Mouse (Mus musculus): Measurements from ENCODE around the gene Lig4. TPM values are rescaled to one million over a fixed set of nuclear protein-coding genes. Genes with fewer than 3 reads are reported as not detected.

The Lig4 gene
- polyA plus RNA-seq, 1 experiment, result 2.8 TPM

GRCm38 (mm10) chr8:9978475-9979230 is 1.2 kb upstream of the Lig4 start:
- TF ChIP-seq CTCF (IDR thresholded peaks at IDR 0.05; ENCODE audit: low read depth, low read length) (no peak), POLR2A (IDR thresholded peaks at IDR 0.05; ENCODE audit: borderline replicate concordance, low read depth, low read length) (no peak)
- peak overlapping the region; percentile 74 for H3K4me3 ChIP-seq (ENCODE audit: insufficient read depth, low read length)
- peaks cover 24% of the 10 kb centered on the region for H3K4me1 ChIP-seq (ENCODE audit: control insufficient read depth, insufficient read depth, low read length)
- 0 out of 2 replicates have a peak overlapping the region, but pooled peaks have one; percentile 5 for H3K27ac ChIP-seq (ENCODE audit: insufficient read depth, low read depth, low read length)

DNA sequence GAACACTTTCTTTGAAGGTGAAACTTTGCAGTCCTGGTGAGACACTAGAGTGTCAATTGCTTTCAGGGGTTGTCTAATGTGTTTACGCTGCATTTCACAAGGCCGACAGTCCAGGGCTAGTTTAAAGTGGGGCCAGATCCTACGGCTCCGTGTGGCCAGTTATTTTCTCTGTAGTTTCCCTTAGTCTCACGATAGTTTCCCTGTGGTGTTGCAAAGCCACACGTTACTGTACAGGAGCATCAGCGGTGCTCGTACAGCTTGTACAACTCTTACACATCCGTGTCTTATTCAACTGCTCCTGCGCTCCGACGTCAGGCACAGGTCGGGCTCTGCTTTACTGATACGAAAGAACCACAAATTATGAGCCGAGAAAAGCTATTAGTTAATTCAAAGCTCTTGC is 470 bp downstream of the Lig4 start:
- Histone ChIP-seq H3K4me1 (ENCODE audit: control insufficient read depth, insufficient read depth, low read length) (peaks cover 24% of the 10 kb centered on the region), H3K4me3 (ENCODE audit: insufficient read depth, low read length) (peak overlapping the region; percentile 74), H3K27ac (ENCODE audit: insufficient read depth, low read depth, low read length) (peak overlapping the region; percentile 53)
- no peak for TF ChIP-seq CTCF (IDR thresholded peaks at IDR 0.05; ENCODE audit: low read depth, low read length)
- TF ChIP-seq POLR2A (IDR thresholded peaks at IDR 0.05; ENCODE audit: borderline replicate concordance, low read depth, low read length), result no peak

GRCm38 (mm10) chr8:9975898-9976611 is 1.4 kb downstream of the Lig4 start:
- Histone ChIP-seq H3K4me1 (ENCODE audit: control insufficient read depth, insufficient read depth, low read length) (peaks cover 22% of the 10 kb centered on the region), H3K4me3 (ENCODE audit: insufficient read depth, low read length) (peak overlapping the region; percentile 77), H3K27ac (ENCODE audit: insufficient read depth, low read depth, low read length) (no peak overlapping the region)
- TF ChIP-seq POLR2A (IDR thresholded peaks at IDR 0.05; ENCODE audit: borderline replicate concordance, low read depth, low read length) (no peak), CTCF (IDR thresholded peaks at IDR 0.05; ENCODE audit: low read depth, low read length) (peak; percentile 44; the same call in 1 of the 2 replicates)

- Histone ChIP-seq H3K4me3 (ENCODE audit: insufficient read depth, low read length) (no peak overlapping the region; the same call in 1 of the 2 replicates), H3K4me1 (ENCODE audit: control insufficient read depth, insufficient read depth, low read length) (peaks cover 16% of the 10 kb centered on the region), H3K27ac (ENCODE audit: insufficient read depth, low read depth, low read length) (no peak overlapping the region)
- TF ChIP-seq CTCF (IDR thresholded peaks at IDR 0.05; ENCODE audit: low read depth, low read length) (no peak), POLR2A (IDR thresholded peaks at IDR 0.05; ENCODE audit: borderline replicate concordance, low read depth, low read length) (no peak)
Observed at GRCm38 (mm10) chr8:9975276-9975675, 2.2 kb downstream of the Lig4 start.

DNA sequence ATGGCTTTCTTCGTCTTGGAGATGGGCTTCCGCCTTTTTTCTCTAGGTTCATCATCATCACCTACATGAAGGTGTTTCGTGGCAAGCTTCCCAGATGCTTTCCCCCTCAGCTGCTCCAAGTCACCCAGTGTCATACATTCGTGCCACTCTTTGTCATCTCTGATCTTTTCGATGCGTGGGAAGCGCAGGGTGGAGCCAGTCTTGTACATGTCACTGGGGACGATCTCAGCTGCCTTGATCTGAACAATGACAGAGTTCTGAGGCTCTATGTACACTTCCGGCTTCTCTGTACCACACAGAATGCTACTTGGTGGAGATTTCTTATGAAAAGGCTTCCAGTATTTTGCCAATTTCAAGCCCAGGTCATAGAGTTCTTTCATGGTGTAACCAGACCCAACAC is 5.6 kb downstream of the Lig4 start:
- TF ChIP-seq POLR2A (IDR thresholded peaks at IDR 0.05; ENCODE audit: borderline replicate concordance, low read depth, low read length) (no peak), CTCF (IDR thresholded peaks at IDR 0.05; ENCODE audit: low read depth, low read length) (no peak)
- H3K27ac ChIP-seq (ENCODE audit: insufficient read depth, low read depth, low read length), result no peak overlapping the region
- peaks cover 4% of the 10 kb centered on the region for H3K4me1 ChIP-seq (ENCODE audit: control insufficient read depth, insufficient read depth, low read length)
- H3K4me3 ChIP-seq (ENCODE audit: insufficient read depth, low read length), result no peak overlapping the region

DNA sequence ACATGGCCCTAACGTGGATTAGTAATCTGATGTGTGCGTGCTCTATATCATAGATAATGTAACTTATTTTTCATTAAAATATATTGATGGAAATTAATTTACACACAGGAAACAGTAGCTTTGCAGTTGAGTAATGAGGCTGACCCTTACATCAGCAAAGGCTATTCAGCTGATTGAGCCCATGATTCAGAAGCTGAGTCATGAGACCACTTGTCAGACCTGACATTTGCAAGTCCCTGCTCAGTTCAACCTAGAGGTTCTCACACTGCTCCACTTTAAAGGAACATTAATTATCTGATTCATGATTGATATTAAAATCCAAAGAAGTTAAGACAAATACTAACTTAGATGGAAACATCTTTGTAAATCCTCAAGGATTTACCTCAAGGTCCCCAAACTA is 17.6 kb downstream of the Lig4 start:
- H3K4me3 ChIP-seq (ENCODE audit: insufficient read depth, low read length), result no peak overlapping the region
- H3K27ac ChIP-seq (ENCODE audit: insufficient read depth, low read depth, low read length), result no peak overlapping the region
- H3K4me1 ChIP-seq (ENCODE audit: control insufficient read depth, insufficient read depth, low read length), result no peaks in the 10 kb centered on the region; the same call in 1 of the 2 replicates
- no peak for TF ChIP-seq CTCF (IDR thresholded peaks at IDR 0.05; ENCODE audit: low read depth, low read length)
- TF ChIP-seq POLR2A (IDR thresholded peaks at IDR 0.05; ENCODE audit: borderline replicate concordance, low read depth, low read length), result no peak

DNA sequence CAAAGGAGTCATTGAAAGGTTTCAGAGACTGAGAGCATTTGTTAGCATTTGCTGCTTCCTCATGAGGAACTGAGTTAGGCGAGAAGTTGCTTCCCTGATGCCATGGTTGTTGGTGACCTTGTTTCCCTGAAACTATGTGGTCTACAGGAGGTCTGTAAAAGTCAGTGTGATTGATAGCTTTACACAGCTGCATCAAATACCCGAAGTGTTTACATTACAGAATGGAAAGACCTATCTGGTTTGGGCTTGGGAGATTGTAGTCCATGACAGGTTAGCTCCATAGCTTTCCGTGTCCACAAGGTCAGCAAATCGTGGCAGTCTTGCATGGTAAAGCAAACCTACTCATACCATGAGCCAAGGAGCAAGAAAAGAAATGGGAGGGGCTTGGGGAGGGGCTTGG is 19.1 kb downstream of the Lig4 start:
- Histone ChIP-seq H3K4me3 (ENCODE audit: insufficient read depth, low read length) (no peak overlapping the region), H3K27ac (ENCODE audit: insufficient read depth, low read depth, low read length) (no peak overlapping the region), H3K4me1 (ENCODE audit: control insufficient read depth, insufficient read depth, low read length) (no peaks in the 10 kb centered on the region; the same call in 1 of the 2 replicates)
- no peak for TF ChIP-seq POLR2A (IDR thresholded peaks at IDR 0.05; ENCODE audit: borderline replicate concordance, low read depth, low read length)

- Histone ChIP-seq H3K4me3 (ENCODE audit: insufficient read depth, low read length) (no peak overlapping the region), H3K27ac (ENCODE audit: insufficient read depth, low read depth, low read length) (no peak overlapping the region), H3K4me1 (ENCODE audit: control insufficient read depth, insufficient read depth, low read length) (no peaks in the 10 kb centered on the region)
- TF ChIP-seq POLR2A (IDR thresholded peaks at IDR 0.05; ENCODE audit: borderline replicate concordance, low read depth, low read length) (no peak), CTCF (IDR thresholded peaks at IDR 0.05; ENCODE audit: low read depth, low read length) (no peak)
Observed at GRCm38 (mm10) chr8:9949134-9949890, 28.2 kb downstream of the Lig4 start.

DNA sequence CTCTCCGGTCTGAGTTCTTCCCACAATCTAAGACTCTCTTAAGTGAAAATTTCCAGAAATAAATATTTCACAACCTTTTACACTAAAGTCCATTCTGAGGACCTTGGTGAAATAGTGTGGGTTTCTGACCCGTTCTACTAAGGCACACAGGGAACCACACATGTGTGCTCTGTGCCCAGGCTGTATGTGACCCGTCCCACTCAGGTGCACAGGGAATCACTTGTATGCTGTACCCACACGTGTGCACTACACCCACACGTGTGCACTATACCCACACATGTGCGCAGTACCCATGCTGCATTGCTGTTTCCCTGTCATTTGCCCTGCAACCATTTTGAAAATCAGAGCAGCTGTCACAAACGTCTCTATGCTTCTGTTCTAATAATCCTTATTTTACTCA is 41.9 kb downstream of the Lig4 start:
- H3K4me1 ChIP-seq (ENCODE audit: control insufficient read depth, insufficient read depth, low read length), result no peaks in the 10 kb centered on the region
- H3K4me3 ChIP-seq (ENCODE audit: insufficient read depth, low read length), result no peak overlapping the region
- H3K27ac ChIP-seq (ENCODE audit: insufficient read depth, low read depth, low read length), result no peak overlapping the region
- TF ChIP-seq POLR2A (IDR thresholded peaks at IDR 0.05; ENCODE audit: borderline replicate concordance, low read depth, low read length), result no peak
- TF ChIP-seq CTCF (IDR thresholded peaks at IDR 0.05; ENCODE audit: low read depth, low read length), result no peak
